10 mouse cellular contexts compared by ENCODE assay signal in genomic region chr5:111957698-111958097, GRCm38 (mm10).
DNase-seq lines count a peak whose midpoint lies in the region; ATAC-seq lines count a peak whose summit lies in the region.
"Had no signal": no experiment of that assay in that cellular context is flagged by ENCODE, and none has a peak within 500 bp of the region (broad histone marks: within the 10 kb centered on the region; RNA-seq: fewer than 3 reads in every experiment).

No protein-coding gene starts in this region.

- no peaks in the 10 kb centered on the region for H3K36me3 ChIP-seq in embryonic facial prominence, embryonic 11.5 days (replicated peaks; ENCODE audit: control insufficient read depth, insufficient read depth, low read depth, low read length)
- H3K36me3 ChIP-seq in hindbrain, embryonic 14.5 days (replicated peaks; ENCODE audit: control insufficient read depth, insufficient read depth), result no peaks in the 10 kb centered on the region

- 66% methylated on average over 28 of the region's 28 CpGs for WGBS in embryonic facial prominence, embryonic 11.5 days
- 22% methylated on average over 28 of the region's 28 CpGs for WGBS in hindbrain, embryonic 14.5 days

- no peak overlapping the region for H3K9ac ChIP-seq in embryonic facial prominence, embryonic 11.5 days (replicated peaks; ENCODE audit: low read length)
- H3K9ac ChIP-seq in hindbrain, embryonic 14.5 days, result 0 out of 2 replicates have a peak overlapping the region, but pooled peaks have one; percentile 10

- no peaks in the 10 kb centered on the region; the same call in 1 of the 2 replicates for H3K27me3 ChIP-seq in embryonic facial prominence, embryonic 11.5 days (ENCODE audit: control insufficient read depth, insufficient read depth, low read length)
- peaks cover 8% of the 10 kb centered on the region; the same call in 1 of the 2 replicates for H3K27me3 ChIP-seq in hindbrain, embryonic 14.5 days (ENCODE audit: control insufficient read depth, insufficient read depth, low read length)

- peak; percentile 48 for DNase-seq in kidney, postnatal 10 days
- no peak for DNase-seq in kidney, adult 18-20 months
- DNase-seq in embryonic facial prominence, embryonic 11.5 days (ENCODE audit: low spot score), result peak; percentile 20
- DNase-seq in hindbrain, embryonic 14.5 days (ENCODE audit: low spot score), result peak; percentile 32
- peak; percentile 45 for DNase-seq in neural tube, embryonic 10.5 days (ENCODE audit: extremely low spot score, low spot score)
- DNase-seq in left cerebral cortex, adult 9 months (ENCODE audit: low spot score in 2 of 2), result no peak
- no peak for DNase-seq in urinary bladder, adult 2 months (ENCODE audit: low spot score)
- no peak for DNase-seq in urinary bladder, postnatal 14 days (ENCODE audit: low spot score)
- DNase-seq: thymus, postnatal 36 days had no signal

- no peaks in the 10 kb centered on the region for H3K9me3 ChIP-seq in embryonic facial prominence, embryonic 11.5 days (replicated peaks; ENCODE audit: control insufficient read depth, low read length)
- no peaks in the 10 kb centered on the region for H3K9me3 ChIP-seq in hindbrain, embryonic 14.5 days (ENCODE audit: control insufficient read depth, low read length)

- no peak for ATAC-seq in embryonic facial prominence, embryonic 11.5 days (replicated peaks; ENCODE audit: insufficient number of reproducible peaks, low FRiP score, low TSS enrichment, low read depth)
- ATAC-seq in hindbrain, embryonic 14.5 days (ENCODE audit: low FRiP score), result no peak

- no peak overlapping the region for H3K27ac ChIP-seq in embryonic facial prominence, embryonic 11.5 days (replicated peaks; ENCODE audit: low read depth, low read length)
- H3K27ac ChIP-seq in hindbrain, embryonic 14.5 days, result no peak overlapping the region
- H3K27ac ChIP-seq: layer of hippocampus, adult 2 months had no signal

- no peak overlapping the region for H3K4me3 ChIP-seq in embryonic facial prominence, embryonic 11.5 days (ENCODE audit: low read depth, low read length)
- H3K4me3 ChIP-seq in hindbrain, embryonic 14.5 days (replicated peaks; ENCODE audit: low read length), result 0 out of 2 replicates have a peak overlapping the region, but pooled peaks have one; percentile 2
- H3K4me3 ChIP-seq: layer of hippocampus, adult 2 months had no signal

- no peak overlapping the region for H3K4me2 ChIP-seq in embryonic facial prominence, embryonic 11.5 days (ENCODE audit: low read depth, low read length)
- H3K4me2 ChIP-seq in hindbrain, embryonic 14.5 days (replicated peaks), result peak overlapping the region; percentile 33

- H3K4me1 ChIP-seq in embryonic facial prominence, embryonic 11.5 days (ENCODE audit: control insufficient read depth, insufficient read depth, low read length), result no peaks in the 10 kb centered on the region
- peaks cover 3% of the 10 kb centered on the region; the same call in 1 of the 2 replicates for H3K4me1 ChIP-seq in hindbrain, embryonic 14.5 days (replicated peaks; ENCODE audit: control insufficient read depth, insufficient read depth, low read length)

Comparison
In these comparisons a context has a peak if more than half of its experiments do, and no peak if none do; other contexts are left out.
1. DNase-seq: peak in kidney, postnatal 10 days (single experiment), embryonic facial prominence, embryonic 11.5 days (single experiment), hindbrain, embryonic 14.5 days (single experiment) and neural tube, embryonic 10.5 days (single experiment); none in kidney, adult 18-20 months (single experiment), left cerebral cortex, adult 9 months (0 of 2), urinary bladder, adult 2 months (single experiment) and urinary bladder, postnatal 14 days (single experiment).